Mouse (Mus musculus) midbrain, postnatal 0 days (tissue): Measurements from ENCODE around the gene Rbm24. TPM values are rescaled to one million over a fixed set of nuclear protein-coding genes. Genes with fewer than 3 reads are reported as not detected.

Experiments
- ATAC-seq: fragments of 200-750 bp; cut with Nextera tagmentation; 2 replicates; pipeline ENCODE4 v1.8.0; 2017; ENCODE audit warnings: moderate number of reproducible peaks, mild to moderate bottlenecking, moderate TSS enrichment, moderate library complexity; ENCODE audit not compliant: low FRiP score
- DNase-seq: peaks from one replicate; pipeline ENCODE4 v3.0.0-alpha.2; 2015; ENCODE audit warnings: low spot score
- H3K27ac ChIP-seq: fragments of 300-500 bp; sonication (generic); 2 replicates; pipeline ENCODE4 v1.5.1; 2014; ENCODE audit warnings: low read depth, mild to moderate bottlenecking, low read length, mixed read lengths
- H3K27me3 ChIP-seq: fragments of 300-500 bp; sonication (generic); 2 replicates; pipeline ENCODE4 v1.6.1; 2014; ENCODE audit warnings: low read length, control low read depth, mixed read lengths; ENCODE audit not compliant: insufficient read depth
- H3K36me3 ChIP-seq: fragments of 300-500 bp; sonication (generic); 2 replicates; pipeline ENCODE4 v1.6.1; 2014; ENCODE audit warnings: low read length, control low read depth, mixed read lengths; ENCODE audit not compliant: insufficient read depth
- H3K4me1 ChIP-seq: fragments of 300-500 bp; sonication (generic); 2 replicates; pipeline ENCODE4 v1.6.1; 2014; ENCODE audit warnings: mild to moderate bottlenecking, control low read depth, antibody characterized with exemption, low read length, mixed read lengths; ENCODE audit not compliant: insufficient read depth
- H3K4me2 ChIP-seq: fragments of 300-500 bp; sonication (generic); 2 replicates; pipeline ENCODE4 v1.6.1; 2014; ENCODE audit warnings: low read depth, mild to moderate bottlenecking, low read length, mixed read lengths; ENCODE audit not compliant: poor library complexity, severe bottlenecking
- H3K4me3 ChIP-seq: fragments of 300-500 bp; sonication (generic); 2 replicates; pipeline ENCODE4 v1.5.1; 2014; ENCODE audit warnings: low read depth, mild to moderate bottlenecking, low read length, moderate library complexity
- H3K9ac ChIP-seq: fragments of 300-500 bp; sonication (generic); replicated peaks from 2 replicates; pipeline ENCODE4 v1.6.1; 2014; ENCODE audit warnings: mild to moderate bottlenecking, low read length, moderate library complexity, mixed read lengths; ENCODE audit not compliant: poor library complexity, severe bottlenecking
- H3K9me3 ChIP-seq: fragments of 300-500 bp; sonication (generic); 2 replicates; pipeline ENCODE4 v1.6.1; 2016; ENCODE audit warnings: low read length, control low read depth
- CTCF ChIP-seq: IDR thresholded peaks from 2 replicates; pipeline ENCODE4 v1.5.1; 2016; ENCODE audit warnings: antibody characterized with exemption, mild to moderate bottlenecking
- WGBS: fragments of 180-500 bp; shearing (Covaris S2); extraction: QIAGEN DNeasy Blood & Tissue Kit; methylation state at CpG from one replicate; pipeline ENCODE4 v1.1.7; 2014; 5-methylcytosine and 5-hydroxymethylcytosine counted together
- polyA plus RNA-seq: library from polyadenylated mRNA; unstranded; fragments of >200 nt; fragmentation: Nextera tagmentation; extraction: Ambion mirVana; gene quantifications from 2 replicates; pipeline ENCODE4 v1.2.1, GENCODE M21; 2015
- total RNA-seq: library from RNA; depleted of rRNA; stranded (reverse); fragments of >200 nt; gene quantifications from 2 replicates; pipeline ENCODE4 v1.2.3, GENCODE M21; 2014

Gene Rbm24
- total and polyA plus RNA-seq, 2 experiments from 2014 or later, result 4.0 to 20.1 TPM

GRCm38 (mm10) chr13:46393936-46394335 is 24.3 kb upstream of the Rbm24 start:
- Histone ChIP-seq H3K4me1 (no peaks in the 10 kb centered on the region), H3K9me3 (no peaks in the 10 kb centered on the region), H3K27me3 (no peaks in the 10 kb centered on the region), H3K4me3 (no peak overlapping the region), H3K36me3 (no peaks in the 10 kb centered on the region), H3K9ac (no peak overlapping the region), H3K4me2 (no peak overlapping the region), H3K27ac (no peak overlapping the region)
- no peak for TF ChIP-seq CTCF
- WGBS, result 79% methylated on average over 2 of the region's 2 CpGs
- no peak for ATAC-seq
- no peak for DNase-seq

GRCm38 (mm10) chr13:46397235-46397634 is 21.0 kb upstream of the Rbm24 start:
- no peak overlapping the region for H3K4me3 ChIP-seq
- WGBS, result 86% methylated on average over 3 of the region's 3 CpGs

GRCm38 (mm10) chr13:46407151-46407550 is 11.1 kb upstream of the Rbm24 start:
- Histone ChIP-seq H3K9ac (no peak overlapping the region), H3K36me3 (no peaks in the 10 kb centered on the region), H3K4me3 (no peak overlapping the region), H3K9me3 (no peaks in the 10 kb centered on the region), H3K4me2 (no peak overlapping the region), H3K27me3 (no peaks in the 10 kb centered on the region), H3K27ac (no peak overlapping the region), H3K4me1 (no peaks in the 10 kb centered on the region)
- no peak for ATAC-seq
- 79% methylated on average over 1 of the region's 1 CpGs for WGBS
- no peak for DNase-seq
- no peak for TF ChIP-seq CTCF

More at GRCm38 (mm10) chr13:46397235-46397634, 21.0 kb upstream of the Rbm24 start:
- DNase-seq (no peak), ATAC-seq (no peak)
- Histone ChIP-seq H3K36me3 (no peaks in the 10 kb centered on the region), H3K4me2 (no peak overlapping the region), H3K4me1 (no peaks in the 10 kb centered on the region), H3K27me3 (no peaks in the 10 kb centered on the region), H3K27ac (no peak overlapping the region), H3K9ac (no peak overlapping the region), H3K9me3 (no peaks in the 10 kb centered on the region)
- TF ChIP-seq CTCF, result no peak

GRCm38 (mm10) chr13:46412247-46412646 is 6.0 kb upstream of the Rbm24 start:
- H3K27ac ChIP-seq, result no peak overlapping the region
- no peak for DNase-seq
- no peak for TF ChIP-seq CTCF

GRCm38 (mm10) chr13:46413588-46413987 is 4.6 kb upstream of the Rbm24 start:
- no peaks in the 10 kb centered on the region for H3K27me3 ChIP-seq
- 70% methylated on average over 10 of the region's 10 CpGs for WGBS
- TF ChIP-seq CTCF, result no peak
- no peak overlapping the region for H3K4me2 ChIP-seq
- no peaks in the 10 kb centered on the region for H3K36me3 ChIP-seq
- no peak for DNase-seq
- no peak overlapping the region for H3K27ac ChIP-seq
- no peaks in the 10 kb centered on the region for H3K4me1 ChIP-seq
- no peaks in the 10 kb centered on the region for H3K9me3 ChIP-seq
- ATAC-seq, result no peak
- H3K9ac ChIP-seq, result no peak overlapping the region
- no peak overlapping the region for H3K4me3 ChIP-seq

More at GRCm38 (mm10) chr13:46412247-46412646, 6.0 kb upstream of the Rbm24 start:
- H3K4me3 ChIP-seq, result no peak overlapping the region
- no peaks in the 10 kb centered on the region for H3K36me3 ChIP-seq
- H3K4me2 ChIP-seq, result no peak overlapping the region
- no peak overlapping the region for H3K9ac ChIP-seq
- H3K9me3 ChIP-seq, result no peaks in the 10 kb centered on the region
- no peaks in the 10 kb centered on the region for H3K27me3 ChIP-seq
- no peak for ATAC-seq
- no peaks in the 10 kb centered on the region for H3K4me1 ChIP-seq

GRCm38 (mm10) chr13:46414050-46414449 is 4.2 kb upstream of the Rbm24 start:
- no peaks in the 10 kb centered on the region for H3K36me3 ChIP-seq
- no peak for DNase-seq
- H3K9ac ChIP-seq, result no peak overlapping the region
- H3K27ac ChIP-seq, result no peak overlapping the region
- no peaks in the 10 kb centered on the region for H3K9me3 ChIP-seq
- H3K4me1 ChIP-seq, result no peaks in the 10 kb centered on the region
- H3K4me3 ChIP-seq, result no peak overlapping the region
- ATAC-seq, result no peak
- H3K27me3 ChIP-seq, result no peaks in the 10 kb centered on the region
- 73% methylated on average over 8 of the region's 8 CpGs for WGBS
- TF ChIP-seq CTCF, result no peak
- H3K4me2 ChIP-seq, result no peak overlapping the region
